Mouse (Mus musculus): ENCODE data around the gene Dppa4.

DNA sequence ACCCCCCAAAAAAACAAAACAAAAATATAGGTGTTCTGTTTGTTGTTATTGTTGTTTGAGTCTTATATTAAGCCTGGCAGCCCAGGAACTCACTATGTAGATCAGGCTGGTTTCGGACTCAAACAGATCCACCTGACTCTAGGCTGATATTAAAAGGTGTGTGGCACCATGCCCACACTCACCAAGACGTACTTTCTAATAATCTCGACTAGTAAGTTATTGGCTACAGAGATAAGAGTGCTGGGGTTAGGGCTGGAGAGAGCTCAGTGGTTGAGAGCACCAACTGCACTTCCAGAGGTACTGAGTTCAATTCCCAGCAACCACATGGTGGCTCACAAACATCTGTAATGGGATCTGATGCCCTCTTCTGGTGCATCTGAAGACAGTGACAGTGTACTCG lies 2.6 kb upstream of the Dppa4 start:
- TF ChIP-seq CTCF (IDR thresholded peaks at IDR 0.05) (no peak), EP300 (IDR thresholded peaks at IDR 0.05; ENCODE audit: insufficient read depth, low read depth, low read length) (no peak)

Data from heart, adult 2 months (tissue).